Mouse (Mus musculus): Measurements from ENCODE around the gene Crhr2.
A peak's percentile ranks its signal among the peaks of the same experiment; 100 is the strongest.

The Crhr2 gene

GRCm38 (mm10) chr6:55132794-55133193 is at the start of gene Crhr2:
Crhr2 (minus strand) TSS chr6:55133016.
- no peak for DNase-seq

GRCm38 (mm10) chr6:55179560-55179959 is 46.7 kb upstream of the Crhr2 start:
- DNase-seq: no peak

GRCm38 (mm10) chr6:55177060-55177732 is 44.4 kb upstream of the Crhr2 start:
- DNase-seq: no peak

GRCm38 (mm10) chr6:55175892-55176291 is 43.1 kb upstream of the Crhr2 start:
- no peak for DNase-seq

- DNase-seq: no peak
Observed at GRCm38 (mm10) chr6:55175456-55175855, 42.6 kb upstream of the Crhr2 start.

GRCm38 (mm10) chr6:55174741-55175181 is 41.9 kb upstream of the Crhr2 start, which contains the start of gene Inmt:
Inmt (minus strand) TSS chr6:55175043.
- DNase-seq: no peak

GRCm38 (mm10) chr6:55173941-55174349 is 41.1 kb upstream of the Crhr2 start:
- DNase-seq: no peak

- DNase-seq: no peak
Observed at GRCm38 (mm10) chr6:55173171-55173570, 40.4 kb upstream of the Crhr2 start.

- DNase-seq: no peak
Observed at GRCm38 (mm10) chr6:55171638-55172037, 38.8 kb upstream of the Crhr2 start.

GRCm38 (mm10) chr6:55169818-55170217 is 37.0 kb upstream of the Crhr2 start:
- no peak for DNase-seq

- DNase-seq: peak; percentile 56
Observed at GRCm38 (mm10) chr6:55166777-55167463, 34.1 kb upstream of the Crhr2 start.

- no peak for DNase-seq
Observed at GRCm38 (mm10) chr6:55163046-55163584, 30.3 kb upstream of the Crhr2 start.

GRCm38 (mm10) chr6:55161311-55161761 is 28.5 kb upstream of the Crhr2 start:
- no peak for DNase-seq

GRCm38 (mm10) chr6:55159256-55159655 is 26.4 kb upstream of the Crhr2 start:
- DNase-seq: no peak

GRCm38 (mm10) chr6:55152226-55152625 is 19.4 kb upstream of the Crhr2 start:
- DNase-seq: no peak

GRCm38 (mm10) chr6:55146138-55146537 is 13.3 kb upstream of the Crhr2 start:
- no peak for DNase-seq

GRCm38 (mm10) chr6:55145285-55145684 is 12.5 kb upstream of the Crhr2 start:
- no peak for DNase-seq

- DNase-seq: no peak
Observed at GRCm38 (mm10) chr6:55138343-55138742, 5.5 kb upstream of the Crhr2 start.

- no peak for DNase-seq
Observed at GRCm38 (mm10) chr6:55133425-55133824, 609 bp upstream of the Crhr2 start.

- no peak for DNase-seq
Observed at GRCm38 (mm10) chr6:55131301-55131700, 1.5 kb downstream of the Crhr2 start.

GRCm38 (mm10) chr6:55130631-55131030 is 2.2 kb downstream of the Crhr2 start:
- DNase-seq: no peak

GRCm38 (mm10) chr6:55128391-55128790 is 4.4 kb downstream of the Crhr2 start:
- no peak for DNase-seq

GRCm38 (mm10) chr6:55126576-55126975 is 6.2 kb downstream of the Crhr2 start:
- no peak for DNase-seq

- no peak for DNase-seq
Observed at GRCm38 (mm10) chr6:55123056-55123455, 9.8 kb downstream of the Crhr2 start.
